Mouse (Mus musculus): ENCODE measurements around the gene Bckdha. TPM values are rescaled to one million over a fixed set of nuclear protein-coding genes. Genes with fewer than 3 reads are reported as not detected.

The Bckdha gene
- total and polyA plus RNA-seq, 3 experiments: 27.0 to 33.1 TPM; not detected in 1

GRCm38 (mm10) chr7:25690051-25690450 lies 31.3 kb upstream of the Bckdha start:
- Histone ChIP-seq H3K4me1 (ENCODE audit: control insufficient read depth in 1 of 2, insufficient read depth in 2 of 2, low read length in 2 of 2) (peaks cover 0 to 24% of the 10 kb centered on the region in 2 experiments; a peak in 3 of 4 replicates), H3K9me3 (replicated peaks; ENCODE audit: insufficient read depth, low read length) (no peaks in the 10 kb centered on the region), H3K4me3 (ENCODE audit: control insufficient read depth in 1 of 2, insufficient read depth in 1 of 2, low read depth in 2 of 2, low read length in 2 of 2) (peak overlapping the region; percentile 51 to 97), H3K79me2 (ENCODE audit: control insufficient read depth, insufficient read depth, low read length, poor library complexity) (peaks cover 79% of the 10 kb centered on the region), H3K27me3 (ENCODE audit: control insufficient read depth in 1 of 2, insufficient read depth in 2 of 2, low read length in 2 of 2) (no peaks in the 10 kb centered on the region), H3K27ac (ENCODE audit: control insufficient read depth, low read depth, low read length) (peak overlapping the region; percentile 98), H3K9ac (ENCODE audit: control insufficient read depth, low read depth, low read length, poor library complexity, severe bottlenecking) (peak overlapping the region; percentile 99), H3K36me3 (ENCODE audit: control insufficient read depth in 1 of 2, insufficient read depth in 2 of 2, low read length in 2 of 2) (peaks cover 14 to 31% of the 10 kb centered on the region in 2 experiments)
- DNase-seq (ENCODE audit: low read depth, low spot score): no peak
- no peak for TF ChIP-seq USF2 (IDR thresholded peaks at IDR 0.05; ENCODE audit: borderline replicate concordance in 1 of 2, insufficient read depth in 1 of 2, low read depth in 1 of 2, low read length in 2 of 2)
- TF ChIP-seq CHD2 (IDR thresholded peaks at IDR 0.05; ENCODE audit: low read length): no peak

GRCm38 (mm10) chr7:25689603-25690021 lies 30.8 kb upstream of the Bckdha start:
- H3K27ac ChIP-seq (ENCODE audit: control insufficient read depth, low read depth, low read length): peak overlapping the region; percentile 98
- H3K36me3 ChIP-seq (ENCODE audit: control insufficient read depth in 1 of 2, insufficient read depth in 2 of 2, low read length in 2 of 2): peaks cover 9 to 35% of the 10 kb centered on the region in 2 experiments
- no peaks in the 10 kb centered on the region for H3K27me3 ChIP-seq (ENCODE audit: control insufficient read depth in 1 of 2, insufficient read depth in 2 of 2, low read length in 2 of 2)
- H3K9me3 ChIP-seq (replicated peaks; ENCODE audit: insufficient read depth, low read length): no peaks in the 10 kb centered on the region
- peak overlapping the region; percentile 99 for H3K9ac ChIP-seq (ENCODE audit: control insufficient read depth, low read depth, low read length, poor library complexity, severe bottlenecking)
- peak overlapping the region; percentile 80 to 97 for H3K4me3 ChIP-seq (ENCODE audit: control insufficient read depth in 1 of 2, insufficient read depth in 1 of 2, low read depth in 2 of 2, low read length in 2 of 2)
- peaks cover 0 to 29% of the 10 kb centered on the region in 2 experiments; a peak in 3 of 4 replicates for H3K4me1 ChIP-seq (ENCODE audit: control insufficient read depth in 1 of 2, insufficient read depth in 2 of 2, low read length in 2 of 2)
- H3K79me2 ChIP-seq (ENCODE audit: control insufficient read depth, insufficient read depth, low read length, poor library complexity): peaks cover 80% of the 10 kb centered on the region
- TF ChIP-seq TAL1 (IDR thresholded peaks at IDR 0.05; ENCODE audit: low read length): peak; percentile 78
- no peak for TF ChIP-seq NRF1 (IDR thresholded peaks at IDR 0.05; ENCODE audit: insufficient read depth, low read depth, low read length, poor library complexity, severe bottlenecking)
- TF ChIP-seq POLR2A (IDR thresholded peaks at IDR 0.05; ENCODE audit: control insufficient read depth in 1 of 2, insufficient read depth in 1 of 2, low read depth in 1 of 2, low read length in 2 of 2, poor library complexity in 1 of 2): peak in 1 of 2 experiments; percentile 56; a peak in 2 of 4 replicates
- peak; percentile 64 for TF ChIP-seq TBP (IDR thresholded peaks at IDR 0.05; ENCODE audit: low read depth, low read length)
- no peak for TF ChIP-seq SMC3 (IDR thresholded peaks at IDR 0.05; ENCODE audit: low read depth, low read length)
- peak; percentile 55; the same call in 1 of the 2 replicates for TF ChIP-seq POLR2AphosphoS5 (IDR thresholded peaks at IDR 0.05; ENCODE audit: borderline replicate concordance, low read depth, low read length)
- peak; percentile 89 for TF ChIP-seq GATA1 (IDR thresholded peaks at IDR 0.05; ENCODE audit: low read depth, low read length)
- TF ChIP-seq E2F4 (IDR thresholded peaks at IDR 0.05; ENCODE audit: borderline replicate concordance, low read depth, low read length): no peak
- DNase-seq (ENCODE audit: low read depth, low spot score): peak; percentile 92

- Histone ChIP-seq H3K9ac (ENCODE audit: control insufficient read depth, low read depth, low read length, poor library complexity, severe bottlenecking) (peak overlapping the region; percentile 99), H3K4me3 (ENCODE audit: control insufficient read depth in 1 of 2, insufficient read depth in 1 of 2, low read depth in 2 of 2, low read length in 2 of 2) (peak overlapping the region; percentile 80 to 97), H3K9me3 (replicated peaks; ENCODE audit: insufficient read depth, low read length) (no peaks in the 10 kb centered on the region), H3K79me2 (ENCODE audit: control insufficient read depth, insufficient read depth, low read length, poor library complexity) (peaks cover 79% of the 10 kb centered on the region), H3K27ac (ENCODE audit: control insufficient read depth, low read depth, low read length) (peak overlapping the region; percentile 98), H3K27me3 (ENCODE audit: control insufficient read depth in 1 of 2, insufficient read depth in 2 of 2, low read length in 2 of 2) (no peaks in the 10 kb centered on the region), H3K36me3 (ENCODE audit: control insufficient read depth in 1 of 2, insufficient read depth in 2 of 2, low read length in 2 of 2) (peaks cover 8 to 40% of the 10 kb centered on the region in 2 experiments), H3K4me1 (ENCODE audit: control insufficient read depth in 1 of 2, insufficient read depth in 2 of 2, low read length in 2 of 2) (peaks cover 2 to 35% of the 10 kb centered on the region in 2 experiments; a peak in 3 of 4 replicates)
- peak; percentile 46 to 85; a peak in 3 of 4 replicates for TF ChIP-seq POLR2A (IDR thresholded peaks at IDR 0.05; ENCODE audit: control insufficient read depth in 1 of 2, insufficient read depth in 1 of 2, low read depth in 1 of 2, low read length in 2 of 2, poor library complexity in 1 of 2)
- TF ChIP-seq ZMIZ1 (IDR thresholded peaks at IDR 0.05; ENCODE audit: low read depth, low read length): no peak
- no peak for TF ChIP-seq RCOR1 (IDR thresholded peaks at IDR 0.05; ENCODE audit: low read depth, low read length)
- TF ChIP-seq TBP (IDR thresholded peaks at IDR 0.05; ENCODE audit: low read depth, low read length): peak; percentile 74
- TF ChIP-seq EP300 (IDR thresholded peaks at IDR 0.05; ENCODE audit: low read depth in 1 of 2, low read length in 2 of 2): no peak
- no peak for TF ChIP-seq CHD2 (IDR thresholded peaks at IDR 0.05; ENCODE audit: low read length)
- TF ChIP-seq CTCF (IDR thresholded peaks at IDR 0.05 in 2 of 3, conservative IDR thresholded peaks at IDR 0.05 in 1 of 3; ENCODE audit: control insufficient read depth in 1 of 3, insufficient read depth in 1 of 3, low read depth in 2 of 3, low read length in 3 of 3, poor library complexity in 1 of 3, severe bottlenecking in 1 of 3): 0 out of 6 replicates have a peak, but pooled peaks of 1 of the 3 experiments have one; percentile 13
- DNase-seq (ENCODE audit: low read depth, low spot score): peak; percentile 95
These were observed 30.2 kb upstream of the Bckdha start for GRCm38 (mm10) chr7:25688810-25689586.

All from MEL (cell line).